Mouse (Mus musculus) heart, adult 9 months (tissue): ENCODE measurements around the gene Vmn2r69.

Source experiments
- DNase-seq, 2 experiments: peaks; one replicate each; pipeline ENCODE4 v3.0.0; 2022; ENCODE audit warnings: low spot score in 2 of 2

Vmn2r69 gene

GRCm38 (mm10) chr7:85415820-85416219 is at the start of gene Vmn2r69:
Gene Vmn2r69 (minus strand): TSS chr7:85415920.
- no peak for DNase-seq
